ENCODE assay signal across 8 mouse cellular contexts in the genomic region with DNA sequence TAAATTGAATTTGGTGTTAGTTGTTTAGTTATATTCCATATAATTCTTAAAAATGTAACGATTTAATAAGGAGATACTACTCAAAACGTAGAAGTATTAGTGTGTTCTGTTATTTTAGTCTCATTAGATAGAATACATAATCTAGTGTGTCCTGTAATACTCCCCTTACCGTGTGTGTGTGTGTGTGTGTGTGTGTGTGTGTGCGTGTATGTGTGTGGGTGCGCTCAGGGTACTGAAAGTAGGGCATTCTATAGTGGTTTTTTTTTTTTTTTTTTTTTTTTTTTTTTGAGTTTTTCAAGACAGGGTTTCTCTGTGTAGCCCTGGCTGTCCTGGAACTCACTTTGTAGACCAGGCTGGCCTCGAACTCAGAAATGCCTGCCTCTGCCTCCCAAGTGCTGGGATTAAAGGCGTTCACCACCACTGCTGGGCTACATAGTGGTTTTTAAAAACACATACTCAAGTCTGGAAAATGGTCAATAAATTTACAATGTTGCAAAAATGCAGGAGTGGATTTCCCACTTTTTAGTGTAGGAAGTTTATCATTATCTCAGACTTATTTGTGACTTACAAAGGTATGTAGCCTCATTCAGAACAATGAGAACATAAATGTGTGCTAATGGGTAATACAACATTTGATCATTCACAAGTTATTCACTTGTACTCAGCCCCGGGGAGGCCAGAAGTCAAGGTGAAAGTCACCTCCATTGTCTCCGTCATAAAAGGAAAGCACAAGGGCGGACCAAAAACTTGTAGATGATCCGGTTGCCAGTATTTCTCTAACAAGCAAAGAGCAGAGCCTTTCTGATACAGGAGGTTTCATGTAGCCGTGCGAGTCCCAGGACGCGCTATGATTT. TPM values are rescaled to one million over a fixed set of nuclear protein-coding genes. Genes with fewer than 3 reads are reported as not detected.
DNase-seq lines count a peak whose midpoint lies in the region; ATAC-seq and TF ChIP-seq lines count a peak whose summit lies in the region.

No protein-coding gene starts in this region.

- peaks cover 4% of the 10 kb centered on the region for H3K36me3 ChIP-seq in embryonic facial prominence, embryonic 10.5 days (replicated peaks)
- H3K36me3 ChIP-seq in hindbrain, embryonic 15.5 days = no peaks in the 10 kb centered on the region
- no peaks in the 10 kb centered on the region for H3K36me3 ChIP-seq in midbrain, embryonic 15.5 days (replicated peaks)

- peaks cover 7% of the 10 kb centered on the region; the same call in 1 of the 2 replicates for H3K27me3 ChIP-seq in embryonic facial prominence, embryonic 10.5 days (replicated peaks; ENCODE audit: low read depth, poor library complexity, severe bottlenecking)
- H3K27me3 ChIP-seq in hindbrain, embryonic 15.5 days = no peaks in the 10 kb centered on the region
- H3K27me3 ChIP-seq in midbrain, embryonic 15.5 days (replicated peaks) = no peaks in the 10 kb centered on the region

- peaks cover 49% of the 10 kb centered on the region for H3K4me1 ChIP-seq in embryonic facial prominence, embryonic 10.5 days
- peaks cover 27% of the 10 kb centered on the region for H3K4me1 ChIP-seq in hindbrain, embryonic 15.5 days (replicated peaks)
- peaks cover 32% of the 10 kb centered on the region for H3K4me1 ChIP-seq in midbrain, embryonic 15.5 days

- H3K9me3 ChIP-seq in embryonic facial prominence, embryonic 10.5 days = no peaks in the 10 kb centered on the region
- H3K9me3 ChIP-seq in hindbrain, embryonic 15.5 days = no peaks in the 10 kb centered on the region
- H3K9me3 ChIP-seq in midbrain, embryonic 15.5 days = no peaks in the 10 kb centered on the region

- no peak for DNase-seq in layer of hippocampus, adult 2 months (ENCODE audit: low spot score in 2 of 2)
- no peak for DNase-seq in layer of hippocampus, postnatal 14 days (ENCODE audit: low spot score in 2 of 2)
- peak; percentile 11 for DNase-seq in embryonic facial prominence, embryonic 10.5 days (ENCODE audit: low spot score)
- DNase-seq in spleen, postnatal 14 days (ENCODE audit: low spot score in 2 of 2) = no peak
- DNase-seq in adrenal gland, adult 2 months = no peak
- DNase-seq in retina, embryonic 14.5 days (ENCODE audit: low spot score) = no peak

- no peak for ATAC-seq in hindbrain, embryonic 15.5 days (ENCODE audit: low FRiP score, low read depth)
- no peak for ATAC-seq in midbrain, embryonic 15.5 days (replicated peaks)

- TF ChIP-seq CTCF in layer of hippocampus, adult 2 months (conservative IDR thresholded peaks at IDR 0.05) = no peak

- peak overlapping the region; percentile 68 for H3K4me2 ChIP-seq in hindbrain, embryonic 15.5 days
- H3K4me2 ChIP-seq in midbrain, embryonic 15.5 days = peak overlapping the region; percentile 65

- 59% methylated on average over 15 of the region's 15 CpGs for WGBS in embryonic facial prominence, embryonic 10.5 days
- WGBS in hindbrain, embryonic 15.5 days = 55% methylated on average over 15 of the region's 15 CpGs
- WGBS in midbrain, embryonic 15.5 days = 58% methylated on average over 15 of the region's 15 CpGs

- peak overlapping the region; percentile 96 for H3K27ac ChIP-seq in layer of hippocampus, adult 2 months
- H3K27ac ChIP-seq in embryonic facial prominence, embryonic 10.5 days (replicated peaks) = no peak overlapping the region
- no peak overlapping the region for H3K27ac ChIP-seq in hindbrain, embryonic 15.5 days (replicated peaks)
- H3K27ac ChIP-seq in midbrain, embryonic 15.5 days = no peak overlapping the region; the same call in 1 of the 2 replicates

- peak overlapping the region; percentile 85 for H3K4me3 ChIP-seq in layer of hippocampus, adult 2 months
- peak overlapping the region; percentile 94 for H3K4me3 ChIP-seq in embryonic facial prominence, embryonic 10.5 days
- H3K4me3 ChIP-seq in hindbrain, embryonic 15.5 days = no peak overlapping the region
- H3K4me3 ChIP-seq in midbrain, embryonic 15.5 days = peak overlapping the region; percentile 81

- H3K9ac ChIP-seq in hindbrain, embryonic 15.5 days = peak overlapping the region; percentile 96; the same call in 1 of the 2 replicates
- H3K9ac ChIP-seq in midbrain, embryonic 15.5 days = peak overlapping the region; percentile 93

RNA-seq across cellular contexts. Expression of a gene that starts 1.4 kb away (rescaled TPM):
- 100 to 1,000 TPM; 173 to 175 TPM for total RNA-seq in layer of hippocampus, adult 2 months (2021)
- 100 to 1,000 TPM; 149 to 156 TPM for total RNA-seq in layer of hippocampus, postnatal 14 days (2021)
- polyA plus RNA-seq in embryonic facial prominence, embryonic 10.5 days (2016; fragmentation: Nextera tagmentation; extraction: Ambion mirVana) = 22.0 and 22.8 TPM in 2 replicates
- polyA plus RNA-seq in hindbrain, embryonic 15.5 days (2015; fragmentation: Nextera tagmentation; extraction: Ambion mirVana) = 43.8 and 46.4 TPM in 2 replicates
- 45.0 and 50.3 TPM in 2 replicates for polyA plus RNA-seq in midbrain, embryonic 15.5 days (2015; fragmentation: Nextera tagmentation; extraction: Ambion mirVana)
- total RNA-seq in adrenal gland, adult 2 months (2021) = 10 to 100 TPM; 92.4 to 98.3 TPM
- 42.0 and 111 TPM in 2 replicates for polyA plus RNA-seq in adrenal gland, adult 2 months (2012; rRNA removed)
